Mouse (Mus musculus) cerebellum, adult 2 months (tissue): ENCODE results near the gene Basp1. TPM values are rescaled to one million over a fixed set of nuclear protein-coding genes. Genes with fewer than 3 reads are reported as not detected.
A peak's percentile ranks its signal among the peaks of the same experiment; 100 is the strongest.

Experiments
- DNase-seq, 2 experiments: peaks; one replicate each; pipeline ENCODE4 v3.0.0; 2021
- H3K27ac ChIP-seq: fragments of 200-500 bp; 2 replicates; pipeline ENCODE4 v1.5.1; 2012; ENCODE audit warnings: low read length, control low read depth, inconsistent platforms; ENCODE audit not compliant: insufficient read depth
- H3K27me3 ChIP-seq: fragments of 200-500 bp; 2 replicates; pipeline ENCODE4 v1.6.1; 2012; ENCODE audit warnings: inconsistent platforms, mild to moderate bottlenecking, low read length, moderate library complexity; ENCODE audit not compliant: control insufficient read depth, insufficient read depth
- H3K4me1 ChIP-seq: fragments of 200-500 bp; 2 replicates; pipeline ENCODE4 v1.6.1; 2011; ENCODE audit warnings: low read length; ENCODE audit not compliant: control insufficient read depth, insufficient read depth
- H3K4me3 ChIP-seq: fragments of 200-500 bp; replicated peaks from 2 replicates; pipeline ENCODE3; 2011; ENCODE audit warnings: mild to moderate bottlenecking, low read depth, low read length, control low read depth; ENCODE audit not compliant: insufficient read depth
- CTCF ChIP-seq: fragments of 200-500 bp; IDR thresholded peaks from 2 replicates; pipeline ENCODE4 v1.5.1; 2011; ENCODE audit warnings: low read depth, mild to moderate bottlenecking, control low read depth, low read length, moderate library complexity, borderline replicate concordance; ENCODE audit not compliant: insufficient read depth
- POLR2A ChIP-seq: fragments of 200-500 bp; IDR thresholded peaks from 2 replicates; pipeline ENCODE4 v1.6.1; 2011; ENCODE audit warnings: low read length, control low read depth, borderline replicate concordance; ENCODE audit not compliant: insufficient read depth
- WGBS: fragments of 180-500 bp; shearing (Covaris S2); methylation state at CpG from one replicate; pipeline ENCODE4 v1.1.7; 2018; 5-methylcytosine and 5-hydroxymethylcytosine counted together
- polyA plus RNA-seq: library from polyadenylated mRNA; depleted of rRNA; stranded (reverse); fragments of >200 nt; gene quantifications from 2 replicates; pipeline ENCODE4 v1.2.3, GENCODE M21; 2012

Gene Basp1
- polyA plus RNA-seq, 1 experiment = 74.3 TPM

DNA sequence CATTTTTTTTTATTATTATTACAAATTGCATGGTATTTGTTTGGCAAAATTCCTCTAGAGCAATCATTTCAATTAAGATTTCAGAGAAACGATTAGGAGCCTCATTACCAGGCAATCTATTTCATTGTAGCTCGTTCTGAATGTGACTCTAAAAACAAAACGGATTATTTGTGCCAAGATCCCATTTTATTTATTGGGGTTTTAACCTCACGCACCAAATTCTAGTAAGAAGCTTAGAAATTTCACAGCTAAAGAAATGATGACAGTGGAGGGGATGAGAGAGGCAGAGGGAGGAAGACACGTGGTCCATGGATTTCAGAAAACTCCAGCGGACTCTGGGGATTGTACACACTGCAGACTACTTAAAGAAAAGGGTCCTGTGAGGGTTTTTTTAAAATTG, 33.6 kb upstream of the Basp1 start:
- Histone ChIP-seq H3K27ac (no peak overlapping the region), H3K4me3 (no peak overlapping the region), H3K27me3 (no peaks in the 10 kb centered on the region), H3K4me1 (no peaks in the 10 kb centered on the region)
- TF ChIP-seq POLR2A (no peak), CTCF (no peak)
- 88% methylated on average over 6 of the region's 6 CpGs for WGBS
- DNase-seq = no peak

GRCm38 (mm10) chr15:25446155-25446487, 32.6 kb upstream of the Basp1 start:
- H3K27ac ChIP-seq = no peak overlapping the region
- H3K4me1 ChIP-seq = no peaks in the 10 kb centered on the region
- 81% methylated on average over 8 of the region's 8 CpGs for WGBS

DNA sequence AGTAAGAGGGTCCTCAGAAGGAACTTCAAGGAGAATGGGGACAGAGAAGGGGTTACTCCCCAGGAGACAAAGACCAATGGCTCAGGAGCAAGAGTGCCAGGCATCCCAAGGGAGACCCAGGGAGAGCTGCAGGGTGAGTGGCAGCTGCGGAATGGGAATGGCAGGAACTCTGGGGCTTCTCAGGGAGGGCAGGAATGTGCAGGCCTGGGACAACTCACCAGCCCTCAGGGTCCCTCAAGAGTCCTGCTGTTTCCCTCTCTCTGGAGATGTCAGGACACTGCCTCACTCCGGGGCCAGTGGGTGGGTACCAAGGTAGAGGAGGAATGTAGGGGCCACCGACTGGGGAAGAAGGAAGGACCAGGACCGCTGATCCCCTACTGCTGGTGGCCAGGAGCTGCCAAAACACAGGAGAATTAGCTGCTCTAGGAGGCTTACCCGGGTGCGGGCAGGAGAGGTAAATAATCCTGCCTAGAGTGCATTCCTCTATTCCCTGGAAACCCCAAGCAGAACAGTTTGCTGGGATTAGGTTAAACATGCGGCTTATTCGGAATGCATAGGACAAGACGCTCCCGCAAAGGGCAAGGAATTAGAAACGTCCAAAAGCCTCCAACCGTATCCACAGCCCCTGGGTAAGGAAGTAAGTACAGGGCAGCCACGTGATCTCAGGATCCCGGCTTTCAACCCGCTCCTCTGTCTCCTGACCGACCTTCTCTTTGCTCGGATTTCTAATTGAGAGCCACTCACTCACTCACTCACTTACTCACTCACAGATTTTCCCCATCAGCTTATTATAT, 32.0 kb upstream of the Basp1 start:
- H3K4me3 ChIP-seq = no peak overlapping the region
- DNase-seq = no peak
- no peaks in the 10 kb centered on the region for H3K27me3 ChIP-seq
- TF ChIP-seq POLR2A (no peak), CTCF (no peak)
- no peaks in the 10 kb centered on the region for H3K4me1 ChIP-seq
- no peak overlapping the region for H3K27ac ChIP-seq
- WGBS = 32% methylated on average over 17 of the region's 17 CpGs

More at GRCm38 (mm10) chr15:25446155-25446487, 32.6 kb upstream of the Basp1 start:
- H3K4me3 ChIP-seq = no peak overlapping the region
- H3K27me3 ChIP-seq = no peaks in the 10 kb centered on the region
- TF ChIP-seq CTCF = no peak
- no peak for TF ChIP-seq POLR2A
- DNase-seq = no peak

- WGBS = 96% methylated on average over 10 of the region's 10 CpGs
- no peak overlapping the region for H3K4me3 ChIP-seq
- TF ChIP-seq POLR2A (no peak), CTCF (no peak)
These were observed 30.6 kb upstream of the Basp1 start for GRCm38 (mm10) chr15:25444208-25444607.

GRCm38 (mm10) chr15:25443140-25443790, 29.7 kb upstream of the Basp1 start:
- no peak overlapping the region for H3K4me3 ChIP-seq
- DNase-seq = no peak
- no peak overlapping the region for H3K27ac ChIP-seq
- TF ChIP-seq CTCF (no peak), POLR2A (no peak)
- no peaks in the 10 kb centered on the region for H3K27me3 ChIP-seq
- WGBS = 87% methylated on average over 8 of the region's 8 CpGs
- H3K4me1 ChIP-seq = no peaks in the 10 kb centered on the region

More at GRCm38 (mm10) chr15:25444208-25444607, 30.6 kb upstream of the Basp1 start:
- no peaks in the 10 kb centered on the region for H3K4me1 ChIP-seq
- H3K27ac ChIP-seq = no peak overlapping the region
- no peaks in the 10 kb centered on the region for H3K27me3 ChIP-seq
- DNase-seq = no peak

DNA sequence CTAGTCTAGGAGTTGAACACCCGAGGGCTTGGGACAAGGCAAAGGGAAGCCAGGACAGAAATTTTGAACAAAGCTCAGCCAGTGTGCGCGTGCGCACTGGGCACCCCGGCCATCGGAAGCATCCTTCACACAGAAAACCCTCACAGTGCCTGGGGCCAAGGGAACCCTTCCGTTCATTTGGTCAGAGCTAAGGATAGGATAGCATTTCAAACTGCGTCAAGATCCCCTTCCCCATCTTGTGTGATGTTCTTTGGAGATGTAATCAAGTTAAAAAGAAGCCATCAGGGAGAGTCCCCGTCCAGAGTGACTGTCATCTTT, 28.3 kb upstream of the Basp1 start:
- Histone ChIP-seq H3K27ac (no peak overlapping the region), H3K4me3 (no peak overlapping the region), H3K4me1 (no peaks in the 10 kb centered on the region), H3K27me3 (no peaks in the 10 kb centered on the region; the same call in 1 of the 2 replicates)
- DNase-seq = no peak
- WGBS = 85% methylated on average over 9 of the region's 9 CpGs
- TF ChIP-seq POLR2A (no peak), CTCF (no peak)

GRCm38 (mm10) chr15:25440991-25441867, 27.7 kb upstream of the Basp1 start:
- Histone ChIP-seq H3K27ac (no peak overlapping the region), H3K4me3 (peak overlapping the region; percentile 22), H3K4me1 (no peaks in the 10 kb centered on the region), H3K27me3 (no peaks in the 10 kb centered on the region; the same call in 1 of the 2 replicates)
- peak; percentile 28; the same call in 1 of the 2 replicates for TF ChIP-seq CTCF
- TF ChIP-seq POLR2A = no peak
- peak; percentile 50 to 61 for DNase-seq
- 25% methylated on average over 24 of the region's 24 CpGs for WGBS

- Histone ChIP-seq H3K27me3 (no peaks in the 10 kb centered on the region; the same call in 1 of the 2 replicates), H3K4me1 (no peaks in the 10 kb centered on the region), H3K4me3 (no peak overlapping the region), H3K27ac (no peak overlapping the region)
- no peak for TF ChIP-seq POLR2A
- TF ChIP-seq CTCF = no peak
- WGBS = 83% methylated on average over 8 of the region's 8 CpGs
- DNase-seq = no peak
These were observed 26.8 kb upstream of the Basp1 start for GRCm38 (mm10) chr15:25440317-25440716.
